Mouse (Mus musculus) cerebellum, postnatal 36 days (tissue): Measurements from ENCODE around the gene Crcp.
"Not testable (repeated sequence)": the region's sequence is repeated elsewhere in the genome, so short reads cannot be mapped to it uniquely, and the experiment has no call there.

Source experiments
- DNase-seq, 2 experiments: peaks; one replicate each; pipeline ENCODE4 v3.0.0; 2021 to 2022; ENCODE audit warnings: mixed read lengths in 2 of 2

Crcp gene

DNA sequence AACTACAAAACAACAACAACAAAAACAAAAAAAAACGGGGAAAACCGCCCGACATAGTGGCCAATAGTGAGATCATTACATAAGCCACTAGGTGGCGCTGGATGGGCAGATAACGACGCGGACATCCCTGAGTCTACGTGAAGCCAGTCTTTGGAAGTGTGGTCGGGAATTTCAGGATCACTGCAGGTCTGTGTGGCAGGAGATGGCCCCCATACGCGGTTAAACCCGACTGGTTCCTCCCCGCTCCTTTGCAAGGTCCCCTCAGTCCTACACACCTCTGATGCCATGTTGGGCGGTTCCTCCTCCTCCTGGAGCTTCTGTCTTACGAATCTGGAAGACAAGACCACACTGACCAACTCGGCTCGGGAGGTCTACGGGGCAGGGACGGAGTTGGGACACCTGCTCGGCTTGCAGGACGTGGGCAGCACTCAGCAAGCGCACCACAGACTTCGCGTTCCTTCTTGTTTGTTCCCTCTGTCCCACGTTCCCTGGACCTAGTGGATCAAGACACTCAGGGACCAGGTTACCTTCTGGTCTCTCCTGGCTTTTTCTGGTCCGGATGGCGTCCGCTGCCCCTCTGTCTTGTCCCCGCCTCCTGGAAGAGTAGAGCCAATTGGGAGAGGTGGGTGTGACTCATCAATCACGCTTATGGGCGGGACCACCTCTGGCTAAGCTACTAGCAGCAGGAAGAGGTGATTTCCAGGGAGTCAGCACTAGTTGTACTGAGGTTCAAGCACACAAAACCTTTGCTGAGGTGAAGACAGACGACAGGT is 5.1 kb upstream of the Crcp start:
- DNase-seq: peak; percentile 66 to 78

DNA sequence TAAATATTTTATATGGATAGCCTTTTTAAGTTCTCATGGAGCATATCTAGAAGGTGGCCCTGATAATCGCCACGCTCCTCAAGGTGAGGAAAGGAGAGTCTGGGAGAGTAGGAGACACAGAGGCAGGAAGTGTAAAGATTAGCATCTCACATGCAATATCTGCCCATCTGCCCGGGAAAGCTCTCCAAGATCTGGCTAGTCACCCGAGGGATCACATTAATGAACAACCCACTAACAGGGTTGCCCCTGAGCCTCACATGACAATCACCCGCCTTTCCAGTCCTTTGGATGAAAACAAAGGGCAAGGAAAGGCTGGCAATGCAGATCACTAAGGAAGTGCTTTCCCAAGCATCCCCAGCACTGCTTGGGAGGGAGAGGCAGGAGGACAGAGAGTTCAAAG is 2.0 kb upstream of the Crcp start:
- no peak for DNase-seq

DNA sequence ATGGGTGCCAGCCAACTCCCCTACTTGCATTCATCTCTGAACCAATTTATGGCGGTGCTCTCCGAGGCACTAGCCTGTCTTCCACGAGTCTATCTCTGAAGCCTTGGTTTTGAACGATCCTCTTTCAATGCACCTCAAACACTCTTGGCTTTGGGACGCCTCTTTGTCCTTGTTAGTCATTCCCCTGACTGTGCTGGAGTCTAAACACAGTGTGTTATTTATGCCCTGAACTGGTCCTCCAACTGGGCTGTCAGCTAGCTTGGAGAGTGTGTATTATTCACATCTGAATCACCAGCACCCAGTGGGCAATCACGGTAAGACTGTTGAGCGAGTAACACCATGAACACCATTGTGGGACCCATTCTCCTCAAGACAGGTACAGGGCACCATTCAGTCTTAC is 1.4 kb upstream of the Crcp start:
- no peak for DNase-seq

DNA sequence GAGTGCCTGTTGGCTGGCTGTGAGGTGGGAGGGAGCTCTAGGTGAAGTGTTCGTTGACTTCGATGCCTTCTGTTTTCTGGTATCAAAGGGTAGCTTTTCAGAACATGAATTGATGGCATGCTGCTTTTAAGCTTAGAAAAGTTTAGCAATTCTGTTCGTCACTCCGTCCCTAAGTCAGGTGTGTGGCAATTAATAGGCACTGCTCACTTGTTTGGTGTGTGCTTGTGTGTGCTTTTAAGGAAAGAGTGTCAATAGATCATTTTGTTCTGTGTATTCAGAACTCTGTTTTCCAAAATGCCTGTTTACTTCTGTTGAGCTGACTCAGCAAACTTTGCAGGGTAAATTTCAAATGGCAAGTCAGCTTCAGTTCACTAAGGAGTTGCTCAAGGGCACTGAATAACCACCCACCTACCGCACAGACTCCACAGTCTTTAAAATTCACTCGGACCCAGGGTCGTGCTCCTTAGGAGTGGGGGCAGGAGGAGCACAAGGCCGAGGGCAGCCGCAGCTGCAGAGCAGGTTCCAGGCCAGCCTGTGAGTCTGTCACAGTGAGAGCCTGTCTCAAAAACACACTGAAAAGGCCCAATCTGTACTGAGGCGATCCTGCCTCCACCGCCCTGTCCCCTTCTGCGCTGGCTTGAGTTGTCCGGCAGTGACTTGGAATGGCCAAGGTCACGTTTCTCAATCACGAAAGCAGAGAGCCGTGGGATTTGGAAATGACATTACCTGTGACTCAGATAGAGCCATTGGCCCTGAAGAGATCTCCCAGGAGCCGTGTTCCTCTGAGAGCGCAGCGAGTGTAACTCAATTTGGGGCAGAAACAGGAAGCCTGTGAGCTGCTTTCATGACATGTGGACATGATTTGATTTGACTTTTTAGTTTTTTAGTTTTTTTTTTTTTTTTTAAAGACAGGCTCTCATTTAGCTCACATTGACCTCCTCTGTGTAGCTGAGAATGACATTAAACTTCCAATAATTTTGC is 2.6 kb downstream of the Crcp start:
- DNase-seq: no peak

DNA sequence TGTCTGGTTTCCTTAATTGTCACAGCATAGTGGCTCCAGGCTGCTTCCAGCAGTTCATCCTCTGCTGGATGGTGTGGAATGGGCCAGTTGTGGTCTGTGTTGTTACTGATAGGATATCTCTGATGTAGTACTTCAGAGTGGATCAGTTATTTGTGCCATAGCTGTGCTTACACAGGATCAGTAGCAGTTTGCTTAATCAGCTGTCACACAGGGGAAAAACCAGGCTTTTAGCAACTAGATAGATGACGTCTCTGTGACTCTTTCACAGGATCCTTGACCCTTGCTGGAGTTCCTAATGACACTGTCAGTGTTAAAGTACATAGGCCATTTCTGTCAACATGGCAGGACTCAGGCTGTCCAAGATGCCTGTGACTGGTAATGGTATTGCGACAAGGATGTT is 4.8 kb downstream of the Crcp start:
- no peak for DNase-seq

DNA sequence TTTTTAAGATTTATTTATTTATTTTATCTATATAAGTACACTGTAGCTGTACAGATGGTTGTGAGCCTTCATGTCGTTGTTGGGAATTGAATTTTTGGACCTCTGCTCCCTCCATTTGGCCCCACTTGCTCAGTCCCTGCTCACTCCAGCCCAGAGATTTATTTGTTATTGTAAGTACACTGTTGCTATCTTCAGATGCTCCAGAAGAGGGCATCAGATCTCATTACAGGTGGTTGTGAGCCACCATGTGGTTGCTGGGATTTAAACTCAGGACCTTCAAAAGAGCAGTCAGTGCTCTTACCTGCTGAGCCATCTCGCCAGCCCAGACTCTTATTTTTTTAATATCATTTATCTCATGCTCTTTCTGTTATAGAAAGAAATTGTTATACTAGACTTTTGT is 7.2 kb downstream of the Crcp start:
- DNase-seq: not testable (repeated sequence)

DNA sequence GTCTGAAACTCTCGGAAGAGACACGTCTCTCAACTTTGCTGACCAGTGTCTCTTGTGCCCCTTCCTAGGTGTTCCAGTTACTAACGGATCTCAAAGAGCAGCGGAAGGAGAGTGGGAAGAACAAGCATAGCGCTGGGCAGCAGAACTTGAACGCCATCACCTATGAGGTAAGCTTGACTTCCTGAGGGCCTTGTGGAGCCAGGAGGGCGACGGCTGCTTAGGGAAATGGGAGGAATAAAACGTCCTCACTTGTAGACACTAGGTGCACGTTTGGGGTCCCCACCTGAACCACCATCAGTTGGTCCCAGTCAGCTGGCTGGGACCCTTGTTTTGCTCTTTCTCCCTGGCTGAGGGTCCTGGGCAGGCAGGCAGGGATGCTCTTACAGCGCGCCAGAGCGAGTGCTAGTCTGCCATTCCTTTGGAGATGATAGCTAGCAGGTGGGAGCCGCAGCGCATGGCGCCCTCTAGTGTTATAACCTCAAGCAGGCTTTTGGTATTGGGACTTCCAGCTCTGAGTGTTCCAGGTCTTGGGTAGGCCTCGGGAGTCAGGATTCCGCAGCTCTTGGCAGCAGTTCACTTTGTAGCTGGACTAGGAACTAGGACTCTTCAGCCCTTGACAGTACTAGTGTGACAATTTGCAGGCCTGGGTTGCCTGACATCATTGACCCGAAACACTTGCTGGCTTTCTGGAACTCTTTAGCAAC is 8.8 kb downstream of the Crcp start:
- peak; percentile 61 to 65 for DNase-seq

DNA sequence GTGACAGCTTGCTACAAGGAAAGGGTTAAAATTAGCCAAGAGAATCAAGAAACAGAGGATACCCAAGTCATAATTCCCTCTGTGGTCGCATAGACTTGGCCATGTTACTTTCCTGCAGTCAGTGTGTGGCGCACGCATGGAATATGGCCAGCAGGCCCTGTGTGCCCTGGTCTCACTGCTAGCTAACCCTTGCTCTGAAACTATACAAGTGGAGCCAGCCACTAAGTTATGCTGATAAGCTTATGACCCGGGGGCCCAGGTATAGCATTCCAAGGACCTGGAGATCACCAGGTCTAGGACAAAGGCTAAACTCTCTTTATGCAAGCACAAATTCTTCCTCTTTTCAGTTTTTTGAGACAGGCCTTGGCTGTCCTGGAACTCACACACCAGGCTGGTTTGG is 11.7 kb downstream of the Crcp start:
- DNase-seq: no peak

DNA sequence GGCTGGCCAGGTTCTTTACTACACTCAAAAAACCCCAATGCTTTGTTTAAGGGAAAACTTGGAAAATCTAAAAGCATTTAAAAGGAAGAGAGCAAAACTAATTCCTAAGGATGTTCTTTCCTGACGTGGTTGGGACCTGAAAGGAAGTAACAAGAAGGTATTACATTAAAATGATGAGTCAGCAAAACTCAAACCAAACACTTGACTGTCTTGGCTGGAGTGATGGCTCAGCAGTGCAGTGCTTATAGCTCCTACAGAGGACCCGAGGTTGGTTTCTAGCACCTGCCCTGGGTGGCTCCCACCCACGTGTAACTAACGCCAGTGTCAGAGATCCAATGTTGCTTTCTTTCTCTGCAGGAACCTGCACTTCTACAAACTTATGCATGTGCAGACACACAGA is 12.2 kb downstream of the Crcp start:
- no peak for DNase-seq

DNA sequence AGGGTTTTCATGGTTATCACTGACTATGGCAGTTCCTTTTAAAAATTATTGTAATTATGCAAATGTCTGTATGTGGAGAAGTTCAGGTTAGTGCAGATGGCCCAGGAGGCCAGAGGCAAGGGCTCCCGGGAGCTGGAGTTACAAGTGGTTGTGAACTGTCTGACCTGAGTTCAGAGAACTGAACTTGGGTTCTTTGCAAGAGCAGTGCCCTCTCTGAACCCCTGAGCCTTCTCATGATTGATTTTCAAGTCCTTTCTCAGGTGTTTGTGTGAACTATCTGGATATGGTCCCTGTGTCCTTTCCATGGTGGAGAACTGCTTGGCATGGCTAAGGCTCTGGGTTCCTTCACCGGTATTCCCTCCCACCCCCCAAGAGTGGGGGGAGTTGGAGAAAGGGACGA is 14.7 kb downstream of the Crcp start:
- DNase-seq: peak in 1 of 2 experiments; percentile 25

DNA sequence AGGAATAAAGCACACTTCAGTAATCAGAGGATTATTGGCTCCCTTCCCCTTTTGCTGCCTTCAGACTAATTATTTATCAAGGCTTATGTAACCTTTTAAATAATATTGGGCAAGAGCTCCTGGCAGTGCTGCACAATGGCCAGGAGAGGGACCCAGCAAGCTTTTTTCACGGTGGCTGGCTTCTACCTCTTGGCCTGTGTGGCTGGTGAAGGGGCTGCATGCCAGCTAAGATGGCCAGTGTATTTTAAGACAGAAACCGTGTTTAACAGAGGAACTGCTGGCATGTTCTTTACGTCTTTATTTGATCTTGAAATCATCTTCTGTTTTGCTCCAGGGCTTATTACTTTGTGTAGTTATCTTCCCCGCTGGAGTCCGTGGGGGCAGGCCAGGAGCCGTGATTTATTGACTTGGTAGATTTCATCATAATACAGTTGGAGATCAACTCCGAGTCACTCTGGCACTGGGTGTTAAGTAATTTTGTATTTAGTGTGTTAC is 15.2 kb downstream of the Crcp start:
- peak; percentile 76 to 79 for DNase-seq

DNA sequence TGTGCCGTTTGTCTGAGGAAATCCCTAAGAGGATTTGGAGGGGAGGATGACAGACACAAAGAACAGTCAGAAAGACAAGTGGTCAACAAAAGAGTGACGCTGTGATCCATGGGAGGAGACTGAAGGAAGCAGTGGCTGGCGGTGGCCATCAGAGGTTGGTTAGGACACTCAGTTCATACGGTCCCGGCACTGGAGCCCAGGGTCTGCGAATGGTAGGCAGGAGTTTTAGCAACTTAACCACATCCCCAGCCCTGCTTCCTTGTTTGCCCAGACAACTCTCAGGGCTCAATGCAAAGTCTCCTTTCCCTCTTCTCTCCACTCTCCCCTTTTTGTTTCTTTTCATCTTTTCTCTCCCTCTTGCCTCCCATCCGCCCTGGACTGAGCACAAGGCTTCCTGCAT is 17.0 kb downstream of the Crcp start:
- no peak for DNase-seq

DNA sequence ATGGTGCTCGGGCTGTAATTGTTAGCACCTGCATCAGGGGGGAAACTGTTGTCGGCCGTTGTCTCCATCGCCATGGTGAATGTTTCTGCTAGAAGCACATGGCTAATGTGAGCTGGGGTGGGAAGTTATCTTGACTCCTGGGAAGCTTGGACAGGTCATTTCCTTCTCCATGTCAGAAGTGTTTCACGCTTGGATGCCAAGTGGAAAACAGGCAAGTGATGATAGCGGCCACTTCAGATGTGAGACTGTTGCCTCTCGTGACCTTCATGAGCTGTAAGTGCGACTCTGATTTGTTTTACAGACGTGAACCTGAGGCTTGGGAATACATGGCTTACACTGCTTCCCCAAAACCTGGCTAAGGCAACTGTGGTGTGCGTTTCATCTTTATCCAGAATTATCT is 17.5 kb downstream of the Crcp start:
- no peak for DNase-seq

DNA sequence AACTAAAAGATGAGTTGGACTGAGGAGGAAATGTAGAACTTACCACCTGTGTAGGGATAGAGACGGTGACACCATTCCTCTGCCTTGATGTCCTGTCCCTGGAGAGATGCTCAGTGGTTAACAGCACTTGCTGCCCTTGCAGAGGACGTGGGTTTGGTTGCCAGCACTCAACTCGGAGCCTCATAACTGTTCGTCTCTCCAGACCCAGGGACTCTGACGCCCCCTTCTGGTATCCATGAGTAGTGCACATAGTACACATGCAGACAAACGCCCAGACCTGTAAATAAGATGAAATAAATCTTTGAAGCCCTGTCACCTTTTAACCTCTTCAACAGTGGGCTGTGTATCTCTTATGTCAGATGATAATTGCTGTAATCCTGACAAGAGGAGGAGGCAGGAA is 17.9 kb downstream of the Crcp start:
- no peak for DNase-seq

DNA sequence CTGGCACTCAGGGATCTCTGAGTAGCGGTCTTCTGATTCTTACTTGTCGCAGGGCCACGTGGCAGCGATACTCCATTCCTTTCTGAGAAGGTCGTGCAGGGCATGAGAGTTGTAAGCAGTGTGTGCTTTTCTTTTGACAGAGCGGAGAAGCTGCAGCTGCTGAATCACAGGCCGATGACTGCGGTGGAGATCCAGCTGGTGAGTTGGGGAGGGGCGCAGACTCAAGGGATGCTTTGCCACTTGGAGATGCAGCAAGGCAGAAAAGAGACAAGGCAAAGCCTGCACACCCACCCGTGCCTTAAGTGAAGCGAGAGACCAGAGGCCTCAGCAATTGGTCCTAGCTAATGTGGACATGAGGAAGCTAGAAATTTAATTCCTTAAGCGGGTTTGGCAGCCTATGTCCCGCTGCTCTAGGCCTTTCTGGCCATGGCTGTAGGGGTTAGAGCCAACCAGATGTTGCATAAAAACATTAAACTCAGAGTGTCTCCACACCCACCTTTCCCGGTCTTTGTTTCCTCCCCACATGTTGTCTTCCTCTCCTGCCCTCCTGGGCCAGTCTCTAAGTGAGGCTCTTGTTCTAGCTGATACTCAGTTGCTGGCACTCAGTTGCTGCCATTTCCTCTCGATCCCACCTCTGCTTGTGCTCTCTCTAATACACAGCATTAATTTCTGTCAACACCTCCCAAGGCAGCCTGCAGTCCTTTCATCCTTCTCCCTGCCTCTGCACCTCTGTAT is 19.9 kb downstream of the Crcp start:
- no peak for DNase-seq

DNA sequence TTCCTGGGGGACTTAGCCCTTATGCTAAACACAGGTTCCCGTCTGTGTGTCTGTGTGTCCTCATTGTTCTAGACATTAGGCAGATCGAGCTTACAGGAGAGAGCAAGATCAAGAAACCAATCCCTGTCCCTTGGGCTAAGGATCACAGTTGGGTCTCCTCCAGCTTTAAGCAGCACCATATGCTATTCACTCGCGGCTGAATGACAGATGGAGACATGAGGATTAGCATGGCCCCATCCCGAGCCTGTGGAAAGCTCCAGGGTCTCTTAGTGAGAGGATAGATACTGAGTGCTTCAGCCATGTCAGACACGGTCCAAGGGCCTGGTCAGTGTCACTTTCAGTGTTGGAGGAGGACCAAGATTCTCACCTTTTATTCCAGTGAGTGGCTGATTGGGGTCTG is 21.3 kb downstream of the Crcp start:
- peak; percentile 80 to 85 for DNase-seq

DNA sequence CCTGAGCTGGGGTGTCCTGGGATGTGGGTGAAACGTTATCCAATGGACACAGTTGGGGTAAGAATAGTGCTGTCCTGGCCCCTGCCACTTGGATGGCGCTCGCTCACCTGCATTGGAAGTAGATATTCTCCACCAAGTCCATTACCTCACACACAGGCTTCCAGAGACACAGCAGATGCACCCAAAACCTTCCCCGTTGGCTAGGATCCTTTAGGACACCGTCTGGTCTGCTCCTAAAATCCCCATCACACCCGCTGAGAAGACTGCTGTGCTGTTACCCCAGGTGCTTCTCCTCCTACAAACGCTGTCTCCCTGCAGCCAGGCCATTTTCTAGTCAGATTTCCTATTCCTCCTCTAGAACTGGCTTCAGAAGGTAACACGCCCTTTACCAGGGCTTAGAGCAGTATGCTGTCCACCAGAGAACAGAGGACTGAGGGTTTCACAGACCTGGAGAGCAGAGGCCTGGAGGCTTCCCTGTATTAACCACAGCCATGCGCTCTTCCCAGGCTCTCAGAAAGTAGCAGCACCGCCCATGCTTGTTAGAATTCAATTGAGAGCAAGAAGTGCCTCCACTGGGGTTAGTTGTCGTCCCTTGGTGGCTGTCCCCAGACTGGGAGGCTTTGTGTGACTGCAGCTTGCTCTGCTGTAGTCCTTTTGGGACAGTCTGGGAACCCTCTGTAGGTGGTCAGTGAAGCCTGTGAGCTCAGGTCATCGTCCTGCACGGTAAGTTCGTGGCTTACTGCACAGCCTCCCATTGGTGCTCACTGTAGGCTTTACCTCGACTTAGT is 22.2 kb downstream of the Crcp start:
- peak in 1 of 2 experiments; percentile 33 for DNase-seq

DNA sequence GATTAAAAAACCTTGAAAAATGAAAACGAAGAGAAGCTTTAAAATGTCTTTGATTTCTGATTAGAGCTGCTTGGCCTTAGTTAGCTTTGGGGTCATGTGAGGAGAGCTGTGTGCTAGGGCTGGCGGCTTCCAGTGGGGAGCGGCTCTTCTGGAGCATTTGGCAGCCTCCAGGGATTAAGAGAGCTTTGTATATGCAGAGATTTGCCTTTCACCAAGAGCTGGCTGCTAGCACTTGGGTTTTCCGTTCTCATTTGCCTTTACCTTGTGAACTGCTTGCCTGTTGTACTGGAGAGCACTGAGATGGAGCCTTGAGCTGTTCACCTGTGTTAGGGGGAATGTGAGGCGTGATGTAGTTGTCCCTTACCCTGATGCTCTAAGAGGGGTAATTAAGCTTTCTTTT is 23.4 kb downstream of the Crcp start:
- DNase-seq: no peak

DNA sequence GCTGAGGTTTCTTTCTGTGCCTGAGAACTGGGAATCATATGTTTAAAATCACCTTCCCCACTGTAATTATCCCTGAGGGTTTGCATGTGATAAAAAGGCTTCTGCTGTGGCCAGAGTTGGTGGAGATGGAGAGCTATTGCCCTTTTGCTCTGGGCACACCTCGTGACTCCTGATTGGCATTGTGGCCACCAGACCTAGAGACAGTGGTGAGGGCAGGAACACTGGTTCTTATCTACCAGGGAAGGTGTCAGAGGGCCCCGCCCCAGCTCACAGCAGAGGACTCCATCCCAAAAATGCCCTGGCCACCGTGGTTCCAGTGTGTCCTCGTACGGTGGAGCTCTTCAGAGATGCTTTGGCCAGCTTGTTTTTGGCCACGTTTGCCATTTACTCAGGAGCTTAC is 23.9 kb downstream of the Crcp start:
- DNase-seq: no peak

DNA sequence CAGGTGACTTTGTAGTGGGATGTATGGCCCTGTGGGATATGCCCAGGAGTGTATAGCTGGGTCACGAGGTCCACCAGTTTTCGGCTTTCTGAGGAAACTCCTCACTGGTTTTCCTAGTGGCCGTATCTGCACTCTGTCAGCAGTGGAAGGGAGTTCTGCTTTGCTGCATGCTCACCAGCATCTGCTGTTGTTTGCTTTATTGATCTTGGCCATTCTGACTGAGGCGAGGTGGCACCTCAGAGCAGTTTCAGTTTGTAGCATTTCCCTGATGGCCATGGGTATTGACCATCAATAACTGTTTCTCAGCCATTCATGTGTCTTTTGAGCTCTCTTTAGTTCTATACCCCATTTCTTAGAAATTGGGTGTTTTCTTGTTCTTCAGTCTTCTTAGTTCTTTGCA is 26.6 kb downstream of the Crcp start:
- DNase-seq: no peak

DNA sequence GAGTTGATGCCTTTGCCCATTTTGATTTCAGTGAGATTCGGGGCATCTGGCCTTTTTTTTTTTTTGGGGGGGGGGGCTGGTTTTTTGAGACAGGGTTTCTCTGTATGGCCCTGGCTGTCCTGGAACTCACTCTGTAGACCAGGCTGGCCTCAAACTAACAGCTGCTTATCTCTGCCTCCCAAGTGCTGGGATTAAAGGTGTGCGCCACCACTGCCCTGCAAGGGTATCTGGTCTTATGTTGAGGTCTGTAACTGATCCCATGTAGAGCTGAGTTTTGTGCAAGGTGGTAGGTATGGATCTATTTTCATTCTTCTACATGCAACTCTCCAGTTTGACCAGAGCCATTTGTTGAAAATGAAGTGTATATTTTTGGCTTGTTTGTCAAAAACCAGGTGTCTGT is 27.2 kb downstream of the Crcp start:
- DNase-seq: no peak
